Mouse (Mus musculus) intestine, postnatal 0 days (tissue): ENCODE measurements around the gene Tmem138. TPM values are rescaled to one million over a fixed set of nuclear protein-coding genes. Genes with fewer than 3 reads are reported as not detected.

Source experiments
- ATAC-seq: fragments of 200-750 bp; cut with Nextera tagmentation; 2 replicates; pipeline ENCODE4 v1.8.0; 2017; ENCODE audit warnings: mild to moderate bottlenecking, moderate TSS enrichment, moderate library complexity
- H3K27ac ChIP-seq: fragments of 300-500 bp; sonication (generic); 2 replicates; pipeline ENCODE4 v1.5.1; 2014; ENCODE audit warnings: mild to moderate bottlenecking, low read depth, low read length, moderate library complexity
- H3K27me3 ChIP-seq: fragments of 300-500 bp; sonication (generic); replicated peaks from 2 replicates; pipeline ENCODE4 v1.6.1; 2014; ENCODE audit warnings: low read length, mixed read lengths; ENCODE audit not compliant: control insufficient read depth, insufficient read depth
- H3K36me3 ChIP-seq: fragments of 300-500 bp; sonication (generic); 2 replicates; pipeline ENCODE4 v1.6.1; 2014; ENCODE audit warnings: mild to moderate bottlenecking, moderate library complexity; ENCODE audit not compliant: control insufficient read depth, insufficient read depth
- H3K4me1 ChIP-seq: fragments of 300-500 bp; sonication (generic); replicated peaks from 2 replicates; pipeline ENCODE4 v1.6.1; 2014; ENCODE audit warnings: antibody characterized with exemption, low read length, mixed read lengths; ENCODE audit not compliant: control insufficient read depth, insufficient read depth
- H3K4me2 ChIP-seq: fragments of 300-500 bp; sonication (generic); replicated peaks from 2 replicates; pipeline ENCODE4 v1.6.1; 2014; ENCODE audit warnings: low read depth, mild to moderate bottlenecking, moderate library complexity
- H3K4me3 ChIP-seq: fragments of 300-500 bp; sonication (generic); 2 replicates; pipeline ENCODE4 v1.5.1; 2014; ENCODE audit warnings: low read depth, low read length
- H3K9ac ChIP-seq: fragments of 300-500 bp; sonication (generic); 2 replicates; pipeline ENCODE4 v1.6.1; 2014; ENCODE audit warnings: mild to moderate bottlenecking, low read depth, low read length
- H3K9me3 ChIP-seq: fragments of 300-500 bp; sonication (generic); 2 replicates; pipeline ENCODE4 v1.6.1; 2016; ENCODE audit warnings: mixed run types; ENCODE audit not compliant: control insufficient read depth
- CTCF ChIP-seq: sonication (generic); IDR thresholded peaks from 2 replicates; pipeline ENCODE4 v1.5.1; 2016; ENCODE audit warnings: low read depth, mild to moderate bottlenecking, control low read depth, antibody characterized with exemption, moderate library complexity
- WGBS: fragments of 180-500 bp; shearing (Covaris S2); extraction: QIAGEN DNeasy Blood & Tissue Kit; methylation state at CpG from one replicate; pipeline ENCODE4 v1.1.7; 2014; 5-methylcytosine and 5-hydroxymethylcytosine counted together
- polyA plus RNA-seq: library from polyadenylated mRNA; unstranded; fragments of >200 nt; fragmentation: Nextera tagmentation; extraction: Ambion mirVana; gene quantifications from 2 replicates; pipeline ENCODE4 v1.2.1, GENCODE M21; 2015

The Tmem138 gene
- polyA plus RNA-seq, 1 experiment from 2014 or later: 10.7 TPM

GRCm38 (mm10) chr19:10539454-10539853 lies 37.7 kb downstream of the Tmem138 start:
- Histone ChIP-seq H3K27me3 (no peaks in the 10 kb centered on the region), H3K9me3 (no peaks in the 10 kb centered on the region), H3K9ac (no peak overlapping the region), H3K36me3 (peaks cover 86% of the 10 kb centered on the region), H3K27ac (no peak overlapping the region), H3K4me2 (no peak overlapping the region), H3K4me3 (no peak overlapping the region), H3K4me1 (no peaks in the 10 kb centered on the region)
- 90% methylated on average over 5 of the region's 5 CpGs for WGBS
- ATAC-seq: no peak
- TF ChIP-seq CTCF: no peak

- H3K9ac ChIP-seq: no peak overlapping the region
- WGBS: 100% methylated on average over 1 of the region's 1 CpGs
- no peak overlapping the region for H3K27ac ChIP-seq
- no peak overlapping the region for H3K4me3 ChIP-seq
- no peak for ATAC-seq
- H3K9me3 ChIP-seq: no peaks in the 10 kb centered on the region
- peaks cover 37% of the 10 kb centered on the region for H3K36me3 ChIP-seq
- no peaks in the 10 kb centered on the region for H3K27me3 ChIP-seq
- peak; percentile 51 for TF ChIP-seq CTCF
- peaks cover 7% of the 10 kb centered on the region for H3K4me1 ChIP-seq
- H3K4me2 ChIP-seq: no peak overlapping the region
Observed at GRCm38 (mm10) chr19:10530082-10530481, 47.1 kb downstream of the Tmem138 start.

- TF ChIP-seq CTCF: peak; percentile 71
- H3K4me3 ChIP-seq: peak within 1 kb of the TSS; percentile 91
- H3K27me3 ChIP-seq: no peaks in the 10 kb centered on the region
- under 1% methylated on average over 11 of the region's 11 CpGs for WGBS
- H3K4me2 ChIP-seq: peak within 1 kb of the TSS; percentile 72
- peak within 1 kb of the TSS; percentile 99 for H3K9ac ChIP-seq
- no peaks in the 10 kb centered on the region for H3K9me3 ChIP-seq
- peak within 1 kb of the TSS; percentile 100 for H3K27ac ChIP-seq
- H3K4me1 ChIP-seq: peaks cover 7% of the 10 kb centered on the region
- no peaks in the 10 kb centered on the region for H3K36me3 ChIP-seq
- no peak for ATAC-seq
Observed at GRCm38 (mm10) chr19:10525910-10526309, 51.3 kb downstream of the Tmem138 start, which contains the start of gene Sdhaf2. Sdhaf2 (minus strand) TSS chr19:10526142.

GRCm38 (mm10) chr19:10525106-10525901 lies 51.9 kb downstream of the Tmem138 start, which contains the start of gene Cpsf7:
Cpsf7 (plus strand) TSS chr19:10525266.
- Histone ChIP-seq H3K4me1 (peaks cover 7% of the 10 kb centered on the region), H3K4me3 (peak within 1 kb of the TSS; percentile 91), H3K9ac (peak within 1 kb of the TSS; percentile 99), H3K9me3 (no peaks in the 10 kb centered on the region), H3K4me2 (peak within 1 kb of the TSS; percentile 72), H3K27me3 (no peaks in the 10 kb centered on the region), H3K36me3 (no peaks in the 10 kb centered on the region), H3K27ac (peak within 1 kb of the TSS; percentile 100)
- peak; percentile 96 for ATAC-seq
- 0% methylated on average over 87 of the region's 93 CpGs for WGBS
- TF ChIP-seq CTCF: no peak

GRCm38 (mm10) chr19:10524784-10525105 lies 52.4 kb downstream of the Tmem138 start:
- peak overlapping the region; percentile 99 for H3K9ac ChIP-seq
- H3K27me3 ChIP-seq: no peaks in the 10 kb centered on the region
- H3K36me3 ChIP-seq: no peaks in the 10 kb centered on the region
- peaks cover 7% of the 10 kb centered on the region for H3K4me1 ChIP-seq
- H3K9me3 ChIP-seq: no peaks in the 10 kb centered on the region
- H3K4me2 ChIP-seq: peak overlapping the region; percentile 72
- TF ChIP-seq CTCF: no peak
- ATAC-seq: no peak; the same call in 1 of the 2 replicates
- H3K27ac ChIP-seq: peak overlapping the region; percentile 100
- H3K4me3 ChIP-seq: peak overlapping the region; percentile 91
- under 1% methylated on average over 19 of the region's 19 CpGs for WGBS

- Histone ChIP-seq H3K4me2 (peak overlapping the region; percentile 72; the same call in 1 of the 2 replicates), H3K4me1 (peaks cover 7% of the 10 kb centered on the region), H3K27ac (no peak overlapping the region), H3K9ac (no peak overlapping the region), H3K4me3 (no peak overlapping the region), H3K36me3 (no peaks in the 10 kb centered on the region), H3K27me3 (no peaks in the 10 kb centered on the region), H3K9me3 (no peaks in the 10 kb centered on the region)
- TF ChIP-seq CTCF: no peak
- no peak for ATAC-seq
- 53% methylated on average over 5 of the region's 5 CpGs for WGBS
Observed at GRCm38 (mm10) chr19:10523483-10524080, 53.6 kb downstream of the Tmem138 start.
